Comparison of ENCODE assay signal across 24 mouse cellular contexts in the genomic region with DNA sequence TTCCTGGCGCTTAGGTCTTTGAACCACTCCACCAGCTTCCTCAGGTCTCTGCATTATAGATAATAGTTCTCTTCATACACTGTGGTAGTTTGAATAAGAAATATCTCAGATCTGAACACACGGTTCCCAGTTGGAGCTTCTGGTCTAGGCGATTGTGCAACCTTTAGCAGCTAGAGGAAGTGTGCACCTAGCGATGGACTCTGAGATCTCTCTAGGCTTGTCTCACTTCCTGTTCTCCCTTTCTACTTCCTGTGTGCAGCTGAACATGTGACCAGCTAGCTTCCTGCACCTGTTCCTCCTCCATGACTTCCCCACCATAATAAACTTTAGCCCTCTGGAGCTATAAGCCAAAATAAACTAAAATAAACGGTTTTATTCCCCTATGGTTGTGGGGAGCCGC.
"Had no signal": no experiment of that assay in that cellular context is flagged by ENCODE, and none has a peak within 500 bp of the region (broad histone marks: within the 10 kb centered on the region; RNA-seq: fewer than 3 reads in every experiment).

No protein-coding gene starts in this region.

- ATAC-seq: hindbrain, postnatal 0 days; intestine, embryonic 16.5 days had no signal

- H3K27ac ChIP-seq: heart, adult 2 months; heart, embryonic 13.5 days; heart, embryonic 15.5 days; hindbrain, embryonic 10.5 days; hindbrain, embryonic 12.5 days; hindbrain, embryonic 15.5 days; hindbrain, postnatal 0 days; kidney, embryonic 15.5 days; kidney, postnatal 0 days; left cerebral cortex, adult 2 months; limb, embryonic 10.5 days; limb, embryonic 12.5 days; liver, embryonic 13.5 days had no signal

- H3K9me3 ChIP-seq: heart, embryonic 13.5 days; heart, embryonic 15.5 days; hindbrain, embryonic 12.5 days; hindbrain, embryonic 15.5 days; kidney, embryonic 15.5 days; limb, embryonic 10.5 days; limb, embryonic 12.5 days had no signal

- H3K27me3 ChIP-seq: heart, embryonic 13.5 days; heart, embryonic 15.5 days; hindbrain, embryonic 12.5 days; hindbrain, embryonic 15.5 days; kidney, embryonic 15.5 days; limb, embryonic 12.5 days; liver, embryonic 13.5 days had no signal

- H3K4me2 ChIP-seq: heart, embryonic 11.5 days; heart, embryonic 13.5 days; heart, embryonic 15.5 days; hindbrain, embryonic 12.5 days; hindbrain, embryonic 15.5 days; kidney, embryonic 15.5 days; limb, embryonic 12.5 days; liver, embryonic 11.5 days; liver, embryonic 13.5 days had no signal

- H3K36me3 ChIP-seq: heart, embryonic 13.5 days; heart, embryonic 15.5 days; hindbrain, embryonic 10.5 days; hindbrain, embryonic 12.5 days; hindbrain, embryonic 15.5 days; kidney, embryonic 15.5 days; limb, embryonic 10.5 days; limb, embryonic 12.5 days; liver, embryonic 13.5 days had no signal

- H3K4me1 ChIP-seq: heart, embryonic 13.5 days; heart, embryonic 15.5 days; hindbrain, embryonic 10.5 days; hindbrain, embryonic 12.5 days; hindbrain, embryonic 15.5 days; kidney, embryonic 15.5 days; limb, embryonic 10.5 days; limb, embryonic 12.5 days; liver, embryonic 13.5 days had no signal

- H3K9ac ChIP-seq: heart, embryonic 13.5 days; heart, embryonic 15.5 days; hindbrain, embryonic 12.5 days; hindbrain, embryonic 15.5 days; kidney, embryonic 15.5 days; limb, embryonic 12.5 days; liver, embryonic 13.5 days had no signal

- H3K4me3 ChIP-seq: heart, adult 2 months; heart, embryonic 13.5 days; heart, embryonic 15.5 days; hindbrain, embryonic 10.5 days; hindbrain, embryonic 12.5 days; hindbrain, embryonic 15.5 days; kidney, embryonic 15.5 days; left cerebral cortex, adult 2 months; limb, embryonic 10.5 days; limb, embryonic 12.5 days; liver, embryonic 13.5 days had no signal

- DNase-seq: gastrocnemius, postnatal 14 days; heart, adult 2 months; heart, postnatal 4 days; kidney, adult 11 months; kidney, adult 2 months; kidney, adult 9 months; kidney, postnatal 14 days; kidney, postnatal 36 days; liver; liver, embryonic 13.5 days had no signal
